Mouse (Mus musculus) megakaryocyte, embryonic 14.5 days (primary cell): ENCODE measurements around the gene Yipf7. TPM values are rescaled to one million over a fixed set of nuclear protein-coding genes. Genes with fewer than 3 reads are reported as not detected.

Experiments used
- H3K27me3 ChIP-seq: replicated peaks from 2 replicates; pipeline ENCODE3; 2012; ENCODE audit warnings: inconsistent platforms
- H3K36me3 ChIP-seq: replicated peaks from 2 replicates; pipeline ENCODE3; 2012; ENCODE audit warnings: low read length, inconsistent platforms, mixed read lengths
- H3K4me1 ChIP-seq: 2 replicates; pipeline ENCODE4 v1.6.1; 2012; ENCODE audit warnings: inconsistent platforms
- H3K4me3 ChIP-seq: replicated peaks from 2 replicates; pipeline ENCODE3; 2012; ENCODE audit warnings: moderate library complexity, mild to moderate bottlenecking, inconsistent platforms
- H3K9me3 ChIP-seq: 2 replicates; pipeline ENCODE4 v1.6.1; 2012; ENCODE audit warnings: inconsistent platforms
- FLI1 ChIP-seq: IDR thresholded peaks from 2 replicates; pipeline ENCODE4 v1.6.1; 2012; ENCODE audit warnings: low read length, inconsistent platforms, mixed read lengths
- GATA1 ChIP-seq: IDR thresholded peaks from 3 replicates; pipeline ENCODE4 v1.6.1; 2012; ENCODE audit warnings: mixed read lengths, low read length, inconsistent platforms, borderline replicate concordance
- polyA plus RNA-seq: library from polyadenylated mRNA; stranded (reverse); fragments of >175 nt; gene quantifications from 2 replicates; pipeline ENCODE4 v1.2.3, GENCODE M21; 2012; ENCODE audit warnings: low replicate concordance; ENCODE audit not compliant: insufficient read depth

Gene Yipf7
- not detected in 2 replicates for polyA plus RNA-seq

- Histone ChIP-seq H3K9me3 (no peaks in the 10 kb centered on the region), H3K4me1 (peaks cover 12% of the 10 kb centered on the region), H3K27me3 (no peaks in the 10 kb centered on the region), H3K4me3 (no peak within 1 kb of the TSS), H3K36me3 (no peaks in the 10 kb centered on the region)
- TF ChIP-seq GATA1 (no peak), FLI1 (no peak)
These were observed at the start of gene Yipf7 for GRCm38 (mm10) chr5:69542489-69542888. TSS of gene Yipf7 (minus strand) at chr5:69542648.

GRCm38 (mm10) chr5:69591640-69592461 lies 49.4 kb upstream of the Yipf7 start, which contains the start of gene Gnpda2:
TSS of gene Gnpda2 (minus strand) at chr5:69592340.
- peaks cover 14% of the 10 kb centered on the region for H3K4me1 ChIP-seq
- H3K4me3 ChIP-seq, result peak within 1 kb of the TSS; percentile 98
- H3K9me3 ChIP-seq, result no peaks in the 10 kb centered on the region
- TF ChIP-seq FLI1, result no peak
- TF ChIP-seq GATA1, result no peak
- H3K36me3 ChIP-seq, result peaks cover 27% of the 10 kb centered on the region
- no peaks in the 10 kb centered on the region for H3K27me3 ChIP-seq

DNA sequence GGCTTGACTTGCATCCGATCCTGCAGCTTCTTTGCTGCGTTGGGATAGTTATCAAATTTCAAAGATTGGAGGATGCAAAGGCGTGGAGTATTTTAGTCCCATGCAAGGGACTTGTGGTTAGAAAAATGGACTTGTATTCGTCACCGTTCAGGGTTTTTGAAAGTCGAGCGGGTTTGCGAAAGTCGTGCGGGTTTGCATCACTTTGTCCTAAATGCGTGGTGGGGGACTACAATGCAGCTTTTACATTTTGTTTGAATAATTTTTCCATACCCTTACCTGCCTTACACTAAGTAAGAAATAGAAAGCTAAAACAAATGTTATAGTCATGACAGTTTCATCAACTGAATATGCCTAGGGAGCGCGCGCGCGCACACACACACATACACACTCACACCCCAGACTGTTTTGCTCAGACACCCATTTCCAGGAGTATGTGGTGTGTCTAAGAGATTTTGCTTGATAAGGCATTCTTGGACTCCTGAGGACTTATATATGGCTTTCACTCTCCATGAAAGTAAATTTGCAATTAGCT lies 15.0 kb upstream of the Yipf7 start:
- H3K4me1 ChIP-seq, result peaks cover 9% of the 10 kb centered on the region; the same call in 1 of the 2 replicates
- TF ChIP-seq FLI1 (no peak), GATA1 (no peak)
- no peaks in the 10 kb centered on the region for H3K27me3 ChIP-seq
- H3K36me3 ChIP-seq, result peaks cover 37% of the 10 kb centered on the region
- H3K9me3 ChIP-seq, result no peaks in the 10 kb centered on the region; the same call in 1 of the 2 replicates
- H3K4me3 ChIP-seq, result peak overlapping the region; percentile 94

DNA sequence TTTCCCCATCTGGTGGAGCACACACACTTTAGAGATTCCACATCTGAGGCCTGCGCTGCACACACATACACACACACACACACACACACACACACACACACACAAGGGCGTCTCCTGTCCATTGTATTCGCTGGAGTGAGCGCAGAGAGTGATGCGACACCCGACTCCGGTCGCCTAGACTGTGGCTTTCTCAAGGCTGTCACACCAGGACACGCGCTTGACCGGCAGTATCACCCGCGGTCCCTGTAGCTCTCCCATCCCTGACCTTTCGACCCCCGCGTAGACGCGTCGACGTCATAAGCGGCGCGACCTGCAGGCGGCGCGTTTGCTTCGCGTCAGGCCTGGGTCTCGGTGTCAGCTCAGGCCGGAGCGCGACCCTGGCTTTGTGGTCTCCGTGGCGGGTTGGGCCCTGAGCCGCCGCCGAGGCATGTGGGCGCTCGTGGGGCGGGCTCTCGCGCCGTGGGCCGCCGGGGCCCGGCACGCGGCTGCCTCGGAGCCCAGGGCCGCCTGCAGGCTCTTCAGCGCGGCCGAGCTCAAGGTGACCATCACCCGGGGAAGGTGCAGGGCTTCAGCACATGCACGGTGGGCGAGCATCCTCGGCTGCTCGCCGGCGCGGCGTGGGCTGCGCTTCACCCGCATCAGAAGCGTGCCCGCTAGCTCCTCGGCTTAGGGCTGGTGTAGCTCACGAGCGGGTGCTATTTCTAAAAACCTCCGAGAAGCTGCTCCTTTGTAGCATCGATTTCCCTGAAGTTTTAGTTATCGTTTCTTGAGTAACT lies 14.4 kb upstream of the Yipf7 start, which contains the start of gene Guf1:
TSS of gene Guf1 (plus strand) at position 296 of the 776 bp plus-strand sequence.
- H3K36me3 ChIP-seq, result peaks cover 32% of the 10 kb centered on the region
- no peaks in the 10 kb centered on the region for H3K27me3 ChIP-seq
- H3K9me3 ChIP-seq, result no peaks in the 10 kb centered on the region; the same call in 1 of the 2 replicates
- TF ChIP-seq FLI1 (no peak), GATA1 (no peak)
- peaks cover 9% of the 10 kb centered on the region; the same call in 1 of the 2 replicates for H3K4me1 ChIP-seq
- H3K4me3 ChIP-seq, result peak within 1 kb of the TSS; percentile 94

DNA sequence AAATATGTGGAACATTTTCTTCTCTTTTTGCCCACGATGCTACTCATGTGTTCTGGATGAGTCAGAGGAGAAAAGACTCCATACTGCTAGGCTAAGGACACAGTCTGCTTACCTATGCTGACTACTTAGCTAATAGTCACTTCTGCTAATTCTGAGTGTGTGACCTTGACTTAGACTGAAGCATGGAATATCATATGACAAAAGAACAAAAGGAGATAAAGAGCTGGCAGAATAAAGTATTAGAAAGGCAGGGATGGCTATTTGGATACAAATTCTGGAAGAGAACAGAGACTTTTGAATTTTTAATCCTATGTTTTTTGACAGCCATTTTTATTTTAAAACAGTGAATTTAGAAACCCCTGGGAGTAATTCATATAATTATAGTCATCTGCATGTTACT lies 768 bp downstream of the Yipf7 start:
- H3K36me3 ChIP-seq, result no peaks in the 10 kb centered on the region
- TF ChIP-seq FLI1, result no peak
- no peak for TF ChIP-seq GATA1
- H3K4me3 ChIP-seq, result no peak overlapping the region
- no peaks in the 10 kb centered on the region for H3K27me3 ChIP-seq
- H3K4me1 ChIP-seq, result peaks cover 12% of the 10 kb centered on the region
- H3K9me3 ChIP-seq, result no peaks in the 10 kb centered on the region

- no peak for TF ChIP-seq GATA1
- Histone ChIP-seq H3K36me3 (no peaks in the 10 kb centered on the region), H3K27me3 (no peaks in the 10 kb centered on the region), H3K4me3 (no peak overlapping the region), H3K4me1 (peaks cover 4% of the 10 kb centered on the region), H3K9me3 (no peaks in the 10 kb centered on the region)
These were observed 18.5 kb downstream of the Yipf7 start for GRCm38 (mm10) chr5:69523944-69524343.

GRCm38 (mm10) chr5:69522064-69522463 lies 20.4 kb downstream of the Yipf7 start:
- H3K27me3 ChIP-seq, result no peaks in the 10 kb centered on the region
- H3K36me3 ChIP-seq, result no peaks in the 10 kb centered on the region
- TF ChIP-seq GATA1 (no peak), FLI1 (no peak)
- H3K4me1 ChIP-seq, result peaks cover 4% of the 10 kb centered on the region
- no peaks in the 10 kb centered on the region for H3K9me3 ChIP-seq
- H3K4me3 ChIP-seq, result peak overlapping the region; percentile 87

GRCm38 (mm10) chr5:69520661-69521278 lies 21.7 kb downstream of the Yipf7 start:
- Histone ChIP-seq H3K4me3 (no peak overlapping the region), H3K4me1 (peaks cover 4% of the 10 kb centered on the region), H3K36me3 (no peaks in the 10 kb centered on the region), H3K9me3 (no peaks in the 10 kb centered on the region), H3K27me3 (no peaks in the 10 kb centered on the region)
- TF ChIP-seq GATA1 (no peak), FLI1 (no peak)

GRCm38 (mm10) chr5:69512203-69512602 lies 30.2 kb downstream of the Yipf7 start:
- no peak overlapping the region for H3K4me3 ChIP-seq
- H3K36me3 ChIP-seq, result no peaks in the 10 kb centered on the region
- no peak for TF ChIP-seq GATA1
- H3K4me1 ChIP-seq, result no peaks in the 10 kb centered on the region
- no peaks in the 10 kb centered on the region for H3K27me3 ChIP-seq
- 0 out of 2 replicates have a peak, but pooled peaks cover 3% of the 10 kb centered on the region for H3K9me3 ChIP-seq
